Mouse (Mus musculus): ENCODE measurements around the gene Kcnk13. TPM values are rescaled to one million over a fixed set of nuclear protein-coding genes. Genes with fewer than 3 reads are reported as not detected.

The Kcnk13 gene
- polyA plus RNA-seq, 1 experiment from 2014 or later: 0.41 TPM

- WGBS: 79% methylated on average over 6 of the region's 6 CpGs
- ATAC-seq (ENCODE audit: insufficient read depth, low FRiP score, low read depth): no peak
Measured at GRCm38 (mm10) chr12:99939179-99939578, 25.1 kb upstream of the Kcnk13 start.

GRCm38 (mm10) chr12:99940704-99941103, 23.6 kb upstream of the Kcnk13 start:
- no peaks in the 10 kb centered on the region for H3K27me3 ChIP-seq (replicated peaks)
- no peak overlapping the region for H3K4me3 ChIP-seq (replicated peaks)
- no peak overlapping the region for H3K4me2 ChIP-seq
- H3K9me3 ChIP-seq: no peaks in the 10 kb centered on the region
- H3K9ac ChIP-seq: no peak overlapping the region
- no peaks in the 10 kb centered on the region for H3K36me3 ChIP-seq
- H3K4me1 ChIP-seq: no peaks in the 10 kb centered on the region
- WGBS: 86% methylated on average over 7 of the region's 7 CpGs
- ATAC-seq (ENCODE audit: insufficient read depth, low FRiP score, low read depth): no peak
- H3K27ac ChIP-seq: no peak overlapping the region

More at GRCm38 (mm10) chr12:99939179-99939578, 25.1 kb upstream of the Kcnk13 start:
- Histone ChIP-seq H3K9me3 (no peaks in the 10 kb centered on the region), H3K4me2 (no peak overlapping the region), H3K9ac (no peak overlapping the region), H3K4me3 (replicated peaks) (no peak overlapping the region), H3K27ac (no peak overlapping the region), H3K27me3 (replicated peaks) (no peaks in the 10 kb centered on the region), H3K4me1 (no peaks in the 10 kb centered on the region), H3K36me3 (no peaks in the 10 kb centered on the region)

GRCm38 (mm10) chr12:99942441-99942840, 21.9 kb upstream of the Kcnk13 start:
- H3K4me1 ChIP-seq: no peaks in the 10 kb centered on the region
- 74% methylated on average over 8 of the region's 8 CpGs for WGBS
- H3K4me3 ChIP-seq (replicated peaks): no peak overlapping the region
- ATAC-seq (ENCODE audit: insufficient read depth, low FRiP score, low read depth): no peak
- H3K9ac ChIP-seq: no peak overlapping the region
- H3K4me2 ChIP-seq: no peak overlapping the region
- no peaks in the 10 kb centered on the region for H3K27me3 ChIP-seq (replicated peaks)
- no peak overlapping the region for H3K27ac ChIP-seq
- H3K36me3 ChIP-seq: no peaks in the 10 kb centered on the region; the same call in 1 of the 2 replicates
- no peaks in the 10 kb centered on the region for H3K9me3 ChIP-seq

GRCm38 (mm10) chr12:99952928-99953327, 11.4 kb upstream of the Kcnk13 start:
- ATAC-seq (ENCODE audit: insufficient read depth, low FRiP score, low read depth): no peak

GRCm38 (mm10) chr12:99956411-99956810, 7.9 kb upstream of the Kcnk13 start:
- no peaks in the 10 kb centered on the region for H3K36me3 ChIP-seq
- WGBS: 79% methylated on average over 7 of the region's 7 CpGs
- H3K4me1 ChIP-seq: no peaks in the 10 kb centered on the region
- H3K4me2 ChIP-seq: no peak overlapping the region
- no peak overlapping the region for H3K4me3 ChIP-seq (replicated peaks)
- no peak overlapping the region for H3K27ac ChIP-seq
- no peaks in the 10 kb centered on the region; the same call in 1 of the 2 replicates for H3K27me3 ChIP-seq (replicated peaks)
- ATAC-seq (ENCODE audit: insufficient read depth, low FRiP score, low read depth): no peak
- H3K9me3 ChIP-seq: no peaks in the 10 kb centered on the region
- no peak overlapping the region for H3K9ac ChIP-seq

More at GRCm38 (mm10) chr12:99952928-99953327, 11.4 kb upstream of the Kcnk13 start:
- no peaks in the 10 kb centered on the region for H3K9me3 ChIP-seq
- no peaks in the 10 kb centered on the region for H3K4me1 ChIP-seq
- no peak overlapping the region for H3K4me2 ChIP-seq
- H3K9ac ChIP-seq: no peak overlapping the region
- 62% methylated on average over 7 of the region's 7 CpGs for WGBS
- H3K27me3 ChIP-seq (replicated peaks): no peaks in the 10 kb centered on the region
- H3K4me3 ChIP-seq (replicated peaks): no peak overlapping the region
- H3K36me3 ChIP-seq: no peaks in the 10 kb centered on the region
- H3K27ac ChIP-seq: no peak overlapping the region

- H3K4me3 ChIP-seq (replicated peaks): no peak overlapping the region
- no peak overlapping the region for H3K4me2 ChIP-seq
- ATAC-seq (ENCODE audit: insufficient read depth, low FRiP score, low read depth): no peak
- peaks cover 8% of the 10 kb centered on the region for H3K27me3 ChIP-seq (replicated peaks)
- no peaks in the 10 kb centered on the region for H3K4me1 ChIP-seq
- WGBS: 62% methylated on average over 9 of the region's 9 CpGs
- H3K9me3 ChIP-seq: no peaks in the 10 kb centered on the region
- H3K9ac ChIP-seq: no peak overlapping the region
- no peak overlapping the region for H3K27ac ChIP-seq
- H3K36me3 ChIP-seq: no peaks in the 10 kb centered on the region
Measured at GRCm38 (mm10) chr12:99958068-99959060, 5.9 kb upstream of the Kcnk13 start.

GRCm38 (mm10) chr12:99959291-99959690, 5.0 kb upstream of the Kcnk13 start:
- ATAC-seq (ENCODE audit: insufficient read depth, low FRiP score, low read depth): no peak
- H3K9me3 ChIP-seq: no peaks in the 10 kb centered on the region
- peaks cover under 1% of the 10 kb centered on the region; the same call in 1 of the 2 replicates for H3K4me1 ChIP-seq
- no peak overlapping the region for H3K4me2 ChIP-seq
- H3K27ac ChIP-seq: no peak overlapping the region
- no peak overlapping the region for H3K9ac ChIP-seq
- no peak overlapping the region for H3K4me3 ChIP-seq (replicated peaks)
- H3K27me3 ChIP-seq (replicated peaks): peaks cover 16% of the 10 kb centered on the region
- no peaks in the 10 kb centered on the region for H3K36me3 ChIP-seq

- H3K9me3 ChIP-seq: no peaks in the 10 kb centered on the region
- no peak overlapping the region for H3K9ac ChIP-seq
- peaks cover 22% of the 10 kb centered on the region for H3K27me3 ChIP-seq (replicated peaks)
- peaks cover 7% of the 10 kb centered on the region for H3K4me1 ChIP-seq
- 34% methylated on average over 10 of the region's 10 CpGs for WGBS
- no peaks in the 10 kb centered on the region for H3K36me3 ChIP-seq
- H3K4me3 ChIP-seq (replicated peaks): no peak overlapping the region
- no peak for ATAC-seq (ENCODE audit: insufficient read depth, low FRiP score, low read depth)
- H3K27ac ChIP-seq: no peak overlapping the region
- H3K4me2 ChIP-seq: no peak overlapping the region
Measured at GRCm38 (mm10) chr12:99959930-99960329, 4.4 kb upstream of the Kcnk13 start.

- Histone ChIP-seq H3K27ac (no peak overlapping the region), H3K9ac (no peak overlapping the region), H3K27me3 (replicated peaks) (peaks cover 30% of the 10 kb centered on the region), H3K4me2 (no peak overlapping the region), H3K36me3 (no peaks in the 10 kb centered on the region), H3K4me3 (replicated peaks) (no peak overlapping the region), H3K9me3 (no peaks in the 10 kb centered on the region), H3K4me1 (peaks cover 13% of the 10 kb centered on the region)
- 77% methylated on average over 7 of the region's 7 CpGs for WGBS
- ATAC-seq (ENCODE audit: insufficient read depth, low FRiP score, low read depth): no peak
Measured at GRCm38 (mm10) chr12:99960675-99961074, 3.6 kb upstream of the Kcnk13 start.

- Histone ChIP-seq H3K9ac (peak overlapping the region; percentile 16; the same call in 1 of the 2 replicates), H3K27ac (no peak overlapping the region), H3K9me3 (no peaks in the 10 kb centered on the region), H3K4me3 (replicated peaks) (peak overlapping the region; percentile 48), H3K27me3 (replicated peaks) (peaks cover 73% of the 10 kb centered on the region), H3K4me2 (peak overlapping the region; percentile 97), H3K36me3 (no peaks in the 10 kb centered on the region), H3K4me1 (peaks cover 19% of the 10 kb centered on the region)
- ATAC-seq (ENCODE audit: insufficient read depth, low FRiP score, low read depth): peak; percentile 33; the same call in 1 of the 2 replicates
- WGBS: under 1% methylated on average over 77 of the region's 77 CpGs
Measured at GRCm38 (mm10) chr12:99965203-99966115, 1.2 kb downstream of the Kcnk13 start.

GRCm38 (mm10) chr12:99966116-99966770, 1.9 kb downstream of the Kcnk13 start:
- H3K9me3 ChIP-seq: no peaks in the 10 kb centered on the region
- 0 out of 2 replicates have a peak, but pooled peaks have one; percentile 6 for ATAC-seq (ENCODE audit: insufficient read depth, low FRiP score, low read depth)
- H3K4me1 ChIP-seq: peaks cover 19% of the 10 kb centered on the region
- H3K27ac ChIP-seq: no peak overlapping the region
- H3K4me3 ChIP-seq (replicated peaks): peak overlapping the region; percentile 48
- peaks cover 77% of the 10 kb centered on the region for H3K27me3 ChIP-seq (replicated peaks)
- H3K36me3 ChIP-seq: no peaks in the 10 kb centered on the region
- H3K4me2 ChIP-seq: peak overlapping the region; percentile 97
- WGBS: 6% methylated on average over 25 of the region's 25 CpGs
- peak overlapping the region; percentile 16; the same call in 1 of the 2 replicates for H3K9ac ChIP-seq
